Mouse (Mus musculus) hindbrain, embryonic 12.5 days (tissue): ENCODE results near the gene Csf2. TPM values are rescaled to one million over a fixed set of nuclear protein-coding genes. Genes with fewer than 3 reads are reported as not detected.

Experiments used
- ATAC-seq: fragments of 200-750 bp; cut with Nextera tagmentation; 2 replicates; pipeline ENCODE4 v1.8.0; 2017; ENCODE audit warnings: moderate TSS enrichment; ENCODE audit not compliant: low FRiP score
- H3K27ac ChIP-seq: fragments of 300-500 bp; sonication (generic); 2 replicates; pipeline ENCODE4 v1.5.1; 2016; ENCODE audit warnings: mild to moderate bottlenecking
- H3K27me3 ChIP-seq: fragments of 300-500 bp; sonication (generic); 2 replicates; pipeline ENCODE4 v1.6.1; 2016; ENCODE audit warnings: mild to moderate bottlenecking
- H3K36me3 ChIP-seq: fragments of 300-500 bp; sonication (generic); 2 replicates; pipeline ENCODE4 v1.6.1; 2016; ENCODE audit warnings: mild to moderate bottlenecking
- H3K4me1 ChIP-seq: fragments of 300-500 bp; sonication (generic); 2 replicates; pipeline ENCODE4 v1.6.1; 2016
- H3K4me2 ChIP-seq: fragments of 300-500 bp; sonication (generic); replicated peaks from 2 replicates; pipeline ENCODE4 v1.6.1; 2016; ENCODE audit warnings: mild to moderate bottlenecking
- H3K4me3 ChIP-seq: fragments of 300-500 bp; sonication (generic); 2 replicates; pipeline ENCODE4 v1.5.1; 2016; ENCODE audit warnings: mild to moderate bottlenecking
- H3K9ac ChIP-seq: fragments of 300-500 bp; sonication (generic); 2 replicates; pipeline ENCODE4 v1.6.1; 2016; ENCODE audit warnings: mild to moderate bottlenecking, moderate library complexity
- H3K9me3 ChIP-seq: fragments of 300-500 bp; sonication (generic); replicated peaks from 2 replicates; pipeline ENCODE4 v1.6.1; 2016; ENCODE audit warnings: mild to moderate bottlenecking
- WGBS: fragments of 180-500 bp; shearing (Covaris S2); methylation state at CpG from one replicate; pipeline ENCODE4 v1.1.7; 2016; 5-methylcytosine and 5-hydroxymethylcytosine counted together
- polyA plus RNA-seq: library from polyadenylated mRNA; unstranded; fragments of >200 nt; fragmentation: Nextera tagmentation; extraction: Ambion mirVana; gene quantifications from 2 replicates; pipeline ENCODE4 v1.2.1, GENCODE M21; 2016

Csf2 gene
- polyA plus RNA-seq, 1 experiment from 2014 or later: not detected

DNA sequence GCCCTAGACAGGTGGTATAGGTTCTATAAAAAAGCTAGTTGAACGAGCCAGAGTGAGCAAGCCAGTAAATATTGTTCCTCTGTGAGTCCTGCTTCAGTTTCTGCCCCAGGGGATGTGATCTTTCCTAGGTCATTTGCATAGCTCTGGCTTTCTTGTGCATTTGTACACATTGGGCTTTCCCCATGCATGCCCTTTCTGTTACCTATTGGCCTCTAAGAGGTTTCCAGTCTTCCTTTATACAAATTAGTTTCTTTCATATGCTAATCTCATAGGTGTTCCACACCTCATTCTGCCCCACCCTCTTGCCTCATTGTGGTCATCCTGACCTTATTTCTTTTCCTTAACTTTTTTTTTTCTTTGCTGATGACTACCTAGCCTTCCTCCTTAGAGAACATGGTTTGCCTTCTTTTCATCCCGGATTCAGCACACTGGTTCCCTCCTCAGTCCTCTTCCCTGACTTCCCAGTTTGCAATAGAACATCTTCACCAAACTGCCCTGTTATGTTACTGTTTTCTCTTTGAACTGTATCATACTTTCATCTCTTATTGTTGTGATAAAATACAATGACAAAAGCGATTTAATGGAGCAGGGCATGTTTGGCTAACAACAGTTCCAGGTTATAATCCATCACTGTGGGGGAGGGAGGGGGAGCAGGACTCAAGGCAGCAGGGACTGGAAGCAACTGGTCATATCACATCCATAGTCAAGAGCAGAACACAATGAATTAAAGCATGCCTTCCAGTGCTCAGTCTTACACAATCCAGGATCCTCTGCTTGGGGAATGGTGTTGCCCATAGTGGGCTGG, 47.4 kb downstream of the Csf2 start:
- Histone ChIP-seq H3K4me2 (no peak overlapping the region), H3K27ac (no peak overlapping the region), H3K36me3 (no peaks in the 10 kb centered on the region), H3K4me3 (no peak overlapping the region), H3K4me1 (no peaks in the 10 kb centered on the region), H3K27me3 (no peaks in the 10 kb centered on the region), H3K9me3 (no peaks in the 10 kb centered on the region), H3K9ac (no peak overlapping the region)
- WGBS: 74% methylated on average over 3 of the region's 3 CpGs
- ATAC-seq: no peak

DNA sequence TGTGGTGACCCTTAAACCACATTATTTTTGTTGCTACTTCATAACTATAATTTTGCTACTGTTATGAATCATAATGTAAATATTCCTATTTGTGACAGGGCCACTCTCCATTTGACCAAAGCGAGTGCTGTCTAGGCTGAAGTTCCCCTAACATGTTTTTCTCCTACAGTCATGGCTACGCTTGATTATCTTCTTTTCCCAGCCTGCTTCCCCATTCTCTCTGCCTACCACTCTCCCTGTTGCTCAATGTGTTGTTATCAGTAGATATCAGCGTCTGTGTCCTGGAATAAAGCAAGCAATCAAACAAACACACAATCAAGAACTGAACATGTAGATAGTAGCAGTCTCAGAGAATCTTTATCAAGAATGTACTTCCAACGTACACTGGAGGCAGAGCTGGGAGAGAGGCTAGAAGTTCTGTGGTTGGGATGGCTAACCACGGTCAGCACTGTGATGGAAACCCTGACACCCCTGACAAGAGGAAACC, 48.1 kb downstream of the Csf2 start:
- Histone ChIP-seq H3K4me2 (no peak overlapping the region), H3K4me3 (no peak overlapping the region), H3K9me3 (no peaks in the 10 kb centered on the region), H3K9ac (no peak overlapping the region), H3K27ac (no peak overlapping the region), H3K4me1 (no peaks in the 10 kb centered on the region), H3K36me3 (no peaks in the 10 kb centered on the region), H3K27me3 (no peaks in the 10 kb centered on the region)
- WGBS: 84% methylated on average over 5 of the region's 5 CpGs
- ATAC-seq: no peak

Other genes starting within 250 kb of the Csf2 start
- gene Slc22a4, start 221.6 kb downstream of the Csf2 start, polyA plus RNA-seq: 1.3 and 1.4 TPM in 2 replicates
- 48.6 and 53.6 TPM in 2 replicates for gene Pdlim4, start 180.7 kb downstream of the Csf2 start, polyA plus RNA-seq
- gene P4ha2, start 149.6 kb downstream of the Csf2 start, polyA plus RNA-seq: 27.0 and 29.3 TPM in 2 replicates
- not detected in 2 replicates for gene Il3, start 17.6 kb upstream of the Csf2 start, polyA plus RNA-seq
- 23.4 and 30.0 TPM in 2 replicates for gene Acsl6, start 54.1 kb upstream of the Csf2 start, polyA plus RNA-seq
- not detected in 2 replicates for gene Meikin, start 121.0 kb upstream of the Csf2 start, polyA plus RNA-seq
- gene Fnip1, start 188.5 kb upstream of the Csf2 start, polyA plus RNA-seq: 12.1 and 13.2 TPM in 2 replicates